Mouse (Mus musculus): ENCODE measurements around the gene Plekhh2.

Plekhh2 gene

GRCm38 (mm10) chr17:84573940-84574339 is 62.2 kb downstream of the Plekhh2 start:
- DNase-seq (ENCODE audit: low read depth) = no peak

GRCm38 (mm10) chr17:84575108-84575507 is 63.4 kb downstream of the Plekhh2 start:
- DNase-seq (ENCODE audit: low read depth) = no peak

GRCm38 (mm10) chr17:84576621-84577293 is 65.1 kb downstream of the Plekhh2 start:
- DNase-seq (ENCODE audit: low read depth) = no peak

- DNase-seq (ENCODE audit: low read depth) = no peak
These were observed 67.6 kb downstream of the Plekhh2 start for GRCm38 (mm10) chr17:84579249-84579648.

GRCm38 (mm10) chr17:84579817-84580216 is 68.1 kb downstream of the Plekhh2 start:
- no peak for DNase-seq (ENCODE audit: low read depth)

GRCm38 (mm10) chr17:84580821-84581220 is 69.1 kb downstream of the Plekhh2 start:
- DNase-seq (ENCODE audit: low read depth) = no peak

GRCm38 (mm10) chr17:84581740-84582414 is 70.2 kb downstream of the Plekhh2 start:
- DNase-seq (ENCODE audit: low read depth) = no peak

- no peak for DNase-seq (ENCODE audit: low read depth)
These were observed 72.4 kb downstream of the Plekhh2 start for GRCm38 (mm10) chr17:84584107-84584506.

- DNase-seq (ENCODE audit: low read depth) = no peak
These were observed 73.4 kb downstream of the Plekhh2 start for GRCm38 (mm10) chr17:84585104-84585503.

- DNase-seq (ENCODE audit: low read depth) = no peak
These were observed 78.4 kb downstream of the Plekhh2 start for GRCm38 (mm10) chr17:84590065-84590464.

GRCm38 (mm10) chr17:84591431-84592150 is 79.9 kb downstream of the Plekhh2 start:
- no peak for DNase-seq (ENCODE audit: low read depth)

- DNase-seq (ENCODE audit: low read depth) = no peak
These were observed 84.3 kb downstream of the Plekhh2 start for GRCm38 (mm10) chr17:84596015-84596441.

- DNase-seq (ENCODE audit: low read depth) = no peak
These were observed 84.8 kb downstream of the Plekhh2 start for GRCm38 (mm10) chr17:84596501-84596900.

- no peak for DNase-seq (ENCODE audit: low read depth)
These were observed 86.2 kb downstream of the Plekhh2 start for GRCm38 (mm10) chr17:84597859-84598258.

- DNase-seq (ENCODE audit: low read depth) = no peak
These were observed 87.2 kb downstream of the Plekhh2 start for GRCm38 (mm10) chr17:84598928-84599327.

- DNase-seq (ENCODE audit: low read depth) = no peak
These were observed 88.6 kb downstream of the Plekhh2 start for GRCm38 (mm10) chr17:84600051-84600983.

GRCm38 (mm10) chr17:84601805-84602204 is 90.1 kb downstream of the Plekhh2 start:
- no peak for DNase-seq (ENCODE audit: low read depth)

- no peak for DNase-seq (ENCODE audit: low read depth)
These were observed 91.5 kb downstream of the Plekhh2 start for GRCm38 (mm10) chr17:84603202-84603627.

- DNase-seq (ENCODE audit: low read depth) = no peak
These were observed 92.2 kb downstream of the Plekhh2 start for GRCm38 (mm10) chr17:84603709-84604420.

GRCm38 (mm10) chr17:84606976-84607375 is 95.3 kb downstream of the Plekhh2 start:
- no peak for DNase-seq (ENCODE audit: low read depth)

GRCm38 (mm10) chr17:84607617-84608016 is 95.9 kb downstream of the Plekhh2 start:
- DNase-seq (ENCODE audit: low read depth) = no peak

Data from 416B (cell line).